Mouse (Mus musculus): Measurements from ENCODE around the gene Treml2. TPM values are rescaled to one million over a fixed set of nuclear protein-coding genes. Genes with fewer than 3 reads are reported as not detected.

Treml2 gene
- polyA plus RNA-seq, 1 experiment from 2014 or later = 0.54 TPM

DNA sequence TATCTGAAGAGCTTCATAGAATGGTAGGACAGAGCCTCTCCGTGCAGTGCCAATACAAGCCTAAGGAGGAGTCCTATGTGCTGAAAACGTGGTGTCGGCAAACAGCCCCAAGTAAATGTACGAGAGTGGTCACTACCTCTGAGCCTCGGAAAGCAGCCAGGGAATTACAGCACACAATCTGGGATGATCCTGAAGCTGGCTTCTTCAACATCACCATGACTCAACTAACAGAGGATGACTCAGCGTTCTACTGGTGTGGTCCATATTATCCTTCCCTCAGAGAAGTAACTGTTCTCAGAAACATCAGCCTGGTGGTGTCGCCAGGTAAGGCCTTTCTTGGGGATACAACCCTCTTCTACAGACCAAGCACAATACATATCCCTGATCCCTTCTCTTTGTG lies 34.6 kb upstream of the Treml2 start:
- H3K9me3 ChIP-seq (ENCODE audit: low read length) = no peaks in the 10 kb centered on the region
- no peak for DNase-seq (ENCODE audit: low spot score)
- H3K9ac ChIP-seq (replicated peaks; ENCODE audit: low read depth) = no peak overlapping the region
- no peaks in the 10 kb centered on the region for H3K4me1 ChIP-seq (ENCODE audit: insufficient read depth, low read depth, low read length)
- TF ChIP-seq EP300 (IDR thresholded peaks at IDR 0.05) (no peak), CTCF (IDR thresholded peaks at IDR 0.05) (no peak)
- H3K36me3 ChIP-seq (ENCODE audit: insufficient read depth, low read length) = no peaks in the 10 kb centered on the region
- no peak overlapping the region for H3K27ac ChIP-seq (ENCODE audit: low read length)
- no peak for ATAC-seq
- H3K27me3 ChIP-seq (replicated peaks; ENCODE audit: insufficient read depth, low read length) = no peaks in the 10 kb centered on the region
- 86% methylated on average over 7 of the region's 7 CpGs for WGBS
- H3K4me3 ChIP-seq (ENCODE audit: low read depth, low read length) = no peak overlapping the region
- no peak overlapping the region for H3K4me2 ChIP-seq (replicated peaks; ENCODE audit: low read depth, low read length)

DNA sequence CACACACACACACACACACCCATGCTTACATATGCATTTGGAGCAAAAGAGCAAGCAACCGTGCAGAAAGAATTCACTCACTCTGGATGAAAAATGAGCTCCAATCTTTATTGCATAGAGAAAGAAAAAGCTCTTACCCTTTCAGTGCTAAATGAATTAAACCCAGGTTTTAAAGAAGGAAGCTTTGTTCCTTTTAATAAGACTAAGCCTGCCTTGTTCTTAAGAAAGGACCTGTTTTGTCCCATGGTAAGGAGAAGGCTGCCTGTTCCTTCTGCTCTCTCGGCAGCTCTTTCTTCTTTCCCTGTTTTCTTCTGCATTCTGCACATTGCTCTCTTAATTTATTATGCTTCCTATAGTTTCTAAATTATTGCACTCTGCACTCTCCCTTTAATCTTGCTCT lies 33.2 kb upstream of the Treml2 start:
- no peaks in the 10 kb centered on the region for H3K27me3 ChIP-seq (replicated peaks; ENCODE audit: insufficient read depth, low read length)
- no peak overlapping the region for H3K4me2 ChIP-seq (replicated peaks; ENCODE audit: low read depth, low read length)
- no peaks in the 10 kb centered on the region for H3K36me3 ChIP-seq (ENCODE audit: insufficient read depth, low read length)
- no peak overlapping the region for H3K4me3 ChIP-seq (ENCODE audit: low read depth, low read length)
- no peak overlapping the region for H3K27ac ChIP-seq (ENCODE audit: low read length)
- no peak for DNase-seq (ENCODE audit: low spot score)
- ATAC-seq = no peak
- no peaks in the 10 kb centered on the region for H3K4me1 ChIP-seq (ENCODE audit: insufficient read depth, low read depth, low read length)
- TF ChIP-seq EP300 (IDR thresholded peaks at IDR 0.05) = no peak
- TF ChIP-seq CTCF (IDR thresholded peaks at IDR 0.05) = no peak
- 33% methylated on average over 2 of the region's 2 CpGs for WGBS
- H3K9me3 ChIP-seq (ENCODE audit: low read length) = no peaks in the 10 kb centered on the region
- no peak overlapping the region for H3K9ac ChIP-seq (replicated peaks; ENCODE audit: low read depth)

DNA sequence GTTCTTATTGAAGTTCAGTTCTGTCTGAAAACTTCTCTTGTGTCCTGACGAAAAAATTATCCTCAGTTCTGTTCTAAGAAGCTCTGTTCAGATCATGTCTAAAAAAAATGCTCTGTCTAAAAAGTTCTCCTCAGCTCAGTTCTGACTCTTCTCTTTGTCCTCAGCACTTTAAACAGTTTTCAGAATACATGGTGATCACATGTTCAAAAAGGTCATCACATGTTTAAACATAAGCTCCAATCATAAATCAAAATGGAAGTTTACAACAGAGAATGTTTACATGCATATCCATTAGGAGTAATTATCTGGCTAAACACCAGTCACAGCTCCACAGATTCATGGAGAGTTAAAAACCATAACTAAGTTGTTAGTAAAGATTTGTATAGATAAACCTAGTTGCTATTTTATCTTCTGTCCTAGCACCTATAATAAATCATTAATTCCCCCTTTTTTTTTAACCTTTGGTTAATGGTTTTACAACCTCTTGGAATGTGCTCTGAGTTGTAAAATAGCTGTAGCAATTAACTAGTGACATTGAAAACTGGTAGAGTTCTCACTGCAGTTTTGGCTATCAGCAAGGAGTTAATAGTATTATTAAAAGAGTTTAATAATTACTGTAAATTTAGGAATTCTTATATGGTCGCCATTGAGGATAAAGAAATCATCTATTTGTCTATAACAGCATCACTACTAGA lies 32.5 kb upstream of the Treml2 start:
- no peak overlapping the region for H3K4me2 ChIP-seq (replicated peaks; ENCODE audit: low read depth, low read length)
- H3K4me3 ChIP-seq (ENCODE audit: low read depth, low read length) = no peak overlapping the region
- H3K9me3 ChIP-seq (ENCODE audit: low read length) = no peaks in the 10 kb centered on the region
- DNase-seq (ENCODE audit: low spot score) (no peak), ATAC-seq (no peak)
- no peaks in the 10 kb centered on the region for H3K36me3 ChIP-seq (ENCODE audit: insufficient read depth, low read length)
- no peak overlapping the region for H3K9ac ChIP-seq (replicated peaks; ENCODE audit: low read depth)
- no peak overlapping the region for H3K27ac ChIP-seq (ENCODE audit: low read length)
- TF ChIP-seq CTCF (IDR thresholded peaks at IDR 0.05) (no peak), EP300 (IDR thresholded peaks at IDR 0.05) (no peak)
- 29% methylated on average over 2 of the region's 2 CpGs for WGBS
- H3K4me1 ChIP-seq (ENCODE audit: insufficient read depth, low read depth, low read length) = no peaks in the 10 kb centered on the region
- no peaks in the 10 kb centered on the region for H3K27me3 ChIP-seq (replicated peaks; ENCODE audit: insufficient read depth, low read length)

DNA sequence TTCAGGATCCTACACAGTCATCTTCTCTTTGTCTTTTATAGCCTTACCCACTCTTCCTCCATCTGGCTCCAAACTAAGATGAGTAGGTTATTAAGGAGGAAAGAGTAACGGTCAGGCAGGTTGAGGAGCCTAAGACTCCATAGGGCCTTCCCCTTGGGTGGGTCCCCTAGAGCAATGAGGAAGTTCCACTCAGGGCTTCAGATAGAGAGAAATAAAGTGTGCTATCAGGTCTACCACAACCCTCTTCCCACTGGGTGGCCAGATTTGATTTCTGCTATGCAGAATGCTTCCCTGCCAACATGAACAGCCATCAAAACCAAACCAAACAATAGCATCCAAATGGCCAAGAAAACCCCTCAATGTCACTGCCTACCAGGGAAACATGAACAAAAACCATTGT lies 31.7 kb upstream of the Treml2 start:
- Histone ChIP-seq H3K4me2 (replicated peaks; ENCODE audit: low read depth, low read length) (no peak overlapping the region), H3K27ac (ENCODE audit: low read length) (no peak overlapping the region), H3K27me3 (replicated peaks; ENCODE audit: insufficient read depth, low read length) (no peaks in the 10 kb centered on the region), H3K4me1 (ENCODE audit: insufficient read depth, low read depth, low read length) (no peaks in the 10 kb centered on the region), H3K9ac (replicated peaks; ENCODE audit: low read depth) (no peak overlapping the region), H3K9me3 (ENCODE audit: low read length) (no peaks in the 10 kb centered on the region), H3K36me3 (ENCODE audit: insufficient read depth, low read length) (no peaks in the 10 kb centered on the region), H3K4me3 (ENCODE audit: low read depth, low read length) (no peak overlapping the region)
- TF ChIP-seq EP300 (IDR thresholded peaks at IDR 0.05) = no peak
- TF ChIP-seq CTCF (IDR thresholded peaks at IDR 0.05) = no peak
- 83% methylated on average over 1 of the region's 1 CpGs for WGBS
- no peak for DNase-seq (ENCODE audit: low spot score)
- no peak for ATAC-seq

DNA sequence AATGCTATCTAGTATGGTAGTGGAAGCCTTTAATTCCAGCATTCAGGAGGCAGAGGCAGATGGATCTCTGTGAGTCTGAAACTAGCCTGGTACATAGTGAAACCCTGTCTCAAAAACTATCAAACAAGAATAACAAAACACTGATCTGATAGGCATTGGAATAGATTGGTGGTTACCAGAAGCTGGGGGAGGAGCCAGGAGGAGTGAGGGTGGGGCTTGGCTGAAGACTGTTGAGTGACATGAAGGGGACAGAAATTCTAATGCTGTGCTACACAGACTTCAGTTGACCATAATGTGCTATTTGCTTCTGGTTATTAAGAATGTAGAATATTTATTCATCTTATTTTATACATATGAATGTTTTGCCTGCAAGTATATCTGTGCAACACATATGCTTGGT lies 31.0 kb upstream of the Treml2 start:
- Histone ChIP-seq H3K4me3 (ENCODE audit: low read depth, low read length) (no peak overlapping the region), H3K36me3 (ENCODE audit: insufficient read depth, low read length) (no peaks in the 10 kb centered on the region), H3K4me1 (ENCODE audit: insufficient read depth, low read depth, low read length) (no peaks in the 10 kb centered on the region), H3K9ac (replicated peaks; ENCODE audit: low read depth) (no peak overlapping the region), H3K27me3 (replicated peaks; ENCODE audit: insufficient read depth, low read length) (no peaks in the 10 kb centered on the region), H3K4me2 (replicated peaks; ENCODE audit: low read depth, low read length) (no peak overlapping the region), H3K9me3 (ENCODE audit: low read length) (no peaks in the 10 kb centered on the region), H3K27ac (ENCODE audit: low read length) (no peak overlapping the region)
- DNase-seq (ENCODE audit: low spot score) (no peak), ATAC-seq (no peak)
- no peak for TF ChIP-seq CTCF (IDR thresholded peaks at IDR 0.05)
- TF ChIP-seq EP300 (IDR thresholded peaks at IDR 0.05) = no peak

DNA sequence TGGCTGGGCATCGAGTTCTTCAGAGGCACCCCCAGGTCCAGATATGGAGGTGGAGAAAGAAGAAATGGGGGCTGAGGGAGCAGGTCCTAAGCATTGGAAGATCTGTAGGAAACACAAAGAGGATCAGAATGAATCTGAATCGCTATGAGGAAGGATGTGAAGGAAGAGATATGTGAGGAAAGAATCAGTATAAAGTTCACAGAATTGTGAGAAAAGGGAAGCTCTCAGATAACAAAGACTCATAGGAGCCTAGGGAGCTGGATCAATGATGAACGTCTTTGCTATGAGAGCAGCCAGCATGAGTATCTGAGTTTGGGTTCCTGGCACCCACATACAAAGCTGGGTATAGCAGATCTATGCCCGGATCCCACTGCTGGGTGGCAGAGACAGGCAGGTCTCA lies 29.5 kb upstream of the Treml2 start:
- Histone ChIP-seq H3K36me3 (ENCODE audit: insufficient read depth, low read length) (no peaks in the 10 kb centered on the region), H3K4me2 (replicated peaks; ENCODE audit: low read depth, low read length) (no peak overlapping the region), H3K9me3 (ENCODE audit: low read length) (no peaks in the 10 kb centered on the region), H3K9ac (replicated peaks; ENCODE audit: low read depth) (no peak overlapping the region), H3K27me3 (replicated peaks; ENCODE audit: insufficient read depth, low read length) (no peaks in the 10 kb centered on the region), H3K4me1 (ENCODE audit: insufficient read depth, low read depth, low read length) (no peaks in the 10 kb centered on the region), H3K4me3 (ENCODE audit: low read depth, low read length) (no peak overlapping the region), H3K27ac (ENCODE audit: low read length) (no peak overlapping the region)
- ATAC-seq (no peak), DNase-seq (ENCODE audit: low spot score) (no peak)
- WGBS = 56% methylated on average over 4 of the region's 4 CpGs
- TF ChIP-seq EP300 (IDR thresholded peaks at IDR 0.05) = no peak
- TF ChIP-seq CTCF (IDR thresholded peaks at IDR 0.05) = no peak

DNA sequence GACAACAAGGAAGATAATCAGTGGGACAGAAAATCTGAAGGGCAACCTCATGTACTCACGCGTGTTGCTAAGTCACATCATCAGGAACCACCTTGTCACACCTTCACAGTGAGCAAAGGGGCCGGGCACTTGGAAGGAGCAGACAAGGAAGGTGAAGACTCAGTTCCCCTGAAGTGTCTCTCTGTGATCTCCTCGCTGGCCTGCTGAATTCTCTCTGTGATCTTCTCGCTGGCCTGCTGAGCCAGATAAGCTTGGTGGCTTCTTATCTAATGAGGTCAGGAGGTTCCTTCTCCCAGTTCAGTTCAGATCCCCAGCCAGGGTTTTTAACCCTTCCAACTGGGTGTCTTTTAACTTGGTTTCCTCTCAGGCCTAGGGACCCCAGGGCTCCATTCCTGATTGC lies 27.1 kb upstream of the Treml2 start:
- no peak overlapping the region for H3K4me3 ChIP-seq (ENCODE audit: low read depth, low read length)
- no peak for ATAC-seq

More for the DNA sequence above, 27.1 kb upstream of the Treml2 start:
- H3K9ac ChIP-seq (replicated peaks; ENCODE audit: low read depth) = no peak overlapping the region
- 57% methylated on average over 5 of the region's 5 CpGs for WGBS
- no peak overlapping the region for H3K27ac ChIP-seq (ENCODE audit: low read length)
- H3K4me1 ChIP-seq (ENCODE audit: insufficient read depth, low read depth, low read length) = no peaks in the 10 kb centered on the region
- H3K4me2 ChIP-seq (replicated peaks; ENCODE audit: low read depth, low read length) = no peak overlapping the region
- no peaks in the 10 kb centered on the region for H3K27me3 ChIP-seq (replicated peaks; ENCODE audit: insufficient read depth, low read length)
- no peak for TF ChIP-seq CTCF (IDR thresholded peaks at IDR 0.05)
- no peak for TF ChIP-seq EP300 (IDR thresholded peaks at IDR 0.05)
- no peaks in the 10 kb centered on the region for H3K9me3 ChIP-seq (ENCODE audit: low read length)
- no peak for DNase-seq (ENCODE audit: low spot score)
- H3K36me3 ChIP-seq (ENCODE audit: insufficient read depth, low read length) = no peaks in the 10 kb centered on the region

All from lung, postnatal 0 days (tissue).